Mouse (Mus musculus): ENCODE data around the gene Eps8. TPM values are rescaled to one million over a fixed set of nuclear protein-coding genes. Genes with fewer than 3 reads are reported as not detected.

Eps8 gene
- polyA plus RNA-seq (2017; shearing (Covaris generic)): 0.15 TPM

DNA sequence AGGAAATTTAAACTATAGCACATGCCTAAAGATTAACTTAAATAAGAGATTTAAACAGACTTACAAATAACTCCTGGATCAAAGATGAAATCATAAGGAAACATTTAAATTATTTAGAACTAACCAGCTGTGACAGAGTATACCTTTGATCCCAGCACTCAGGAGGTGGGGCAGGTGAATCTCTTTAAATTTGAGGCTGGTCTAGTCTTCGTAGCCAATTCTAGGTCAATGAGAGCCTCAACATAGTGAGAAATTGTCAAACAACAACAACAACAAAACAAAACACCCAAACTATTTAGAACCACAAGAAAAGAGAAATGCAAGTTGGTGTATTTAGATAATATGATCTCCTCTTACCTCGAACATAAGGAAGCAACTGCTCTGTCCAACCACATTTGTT lies at the start of gene Eps8:
Gene Eps8 (minus strand): TSS at position 101 of the 400 bp plus-strand sequence.

Other genes with a start within 250 kb of the Eps8 start
- 39.8 TPM for gene Strap, start 80.2 kb upstream of the Eps8 start, polyA plus RNA-seq (2017; shearing (Covaris generic))
- 79.3 TPM for gene Dera, start 99.7 kb upstream of the Eps8 start, polyA plus RNA-seq (2017; shearing (Covaris generic))